Mouse (Mus musculus) urinary bladder, postnatal 25 days (tissue): ENCODE results near the gene Adcy5.
A peak's percentile ranks its signal among the peaks of the same experiment; 100 is the strongest.

Source experiments
- DNase-seq: peaks from one replicate; pipeline ENCODE4 v3.0.0; 2022; ENCODE audit warnings: low spot score

Adcy5 gene

GRCm38 (mm10) chr16:35270353-35270934, 115.8 kb downstream of the Adcy5 start:
- DNase-seq: peak; percentile 77

GRCm38 (mm10) chr16:35270945-35271344, 116.3 kb downstream of the Adcy5 start:
- no peak for DNase-seq

DNA sequence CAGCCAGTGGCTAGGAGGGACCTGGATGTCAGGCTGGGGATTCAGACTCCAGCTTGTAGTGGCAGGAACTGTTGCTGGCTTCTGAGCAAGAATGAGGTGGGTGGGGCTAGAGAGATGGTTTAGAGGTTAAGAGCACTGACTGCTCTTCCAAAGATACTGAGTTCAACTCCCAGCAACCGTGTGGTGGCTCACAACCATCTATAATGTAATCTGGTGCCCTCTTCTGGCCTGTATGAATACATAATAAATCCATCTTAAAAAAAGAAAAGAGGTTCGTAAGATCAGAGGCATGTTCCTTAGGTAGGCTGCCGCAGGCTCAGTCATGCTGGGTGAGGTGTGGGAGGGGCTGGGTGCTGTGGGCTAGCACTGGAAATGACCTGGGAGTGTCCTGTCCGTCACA, 116.9 kb downstream of the Adcy5 start:
- no peak for DNase-seq

- DNase-seq: no peak
These were observed 117.7 kb downstream of the Adcy5 start for GRCm38 (mm10) chr16:35272417-35272816.

DNA sequence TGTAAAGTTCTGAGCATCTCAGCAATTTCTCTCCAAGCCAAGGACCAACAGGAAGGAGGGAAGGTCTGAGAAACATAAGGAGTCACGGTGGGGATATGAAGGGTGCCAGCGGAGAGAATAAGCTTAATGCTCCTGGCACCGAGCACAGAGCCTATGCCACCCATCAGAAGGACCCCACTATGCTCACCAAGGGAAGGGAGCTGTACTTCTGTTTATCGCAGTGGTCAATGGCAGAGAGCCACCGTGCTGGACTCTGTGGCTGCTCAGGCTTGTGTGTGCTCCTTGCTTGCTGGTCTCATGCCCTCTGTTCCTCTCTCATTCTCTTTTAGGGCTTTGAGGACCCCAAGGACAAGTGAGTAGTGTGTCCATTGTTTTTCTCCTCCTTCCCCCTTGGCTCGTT, 123.5 kb downstream of the Adcy5 start:
- no peak for DNase-seq

GRCm38 (mm10) chr16:35282456-35282855, 127.8 kb downstream of the Adcy5 start:
- no peak for DNase-seq

GRCm38 (mm10) chr16:35285821-35286220, 131.1 kb downstream of the Adcy5 start:
- no peak for DNase-seq

- DNase-seq: no peak
These were observed 132.6 kb downstream of the Adcy5 start for GRCm38 (mm10) chr16:35287244-35287643.

- no peak for DNase-seq
These were observed 143.1 kb downstream of the Adcy5 start for GRCm38 (mm10) chr16:35297786-35298185.

DNA sequence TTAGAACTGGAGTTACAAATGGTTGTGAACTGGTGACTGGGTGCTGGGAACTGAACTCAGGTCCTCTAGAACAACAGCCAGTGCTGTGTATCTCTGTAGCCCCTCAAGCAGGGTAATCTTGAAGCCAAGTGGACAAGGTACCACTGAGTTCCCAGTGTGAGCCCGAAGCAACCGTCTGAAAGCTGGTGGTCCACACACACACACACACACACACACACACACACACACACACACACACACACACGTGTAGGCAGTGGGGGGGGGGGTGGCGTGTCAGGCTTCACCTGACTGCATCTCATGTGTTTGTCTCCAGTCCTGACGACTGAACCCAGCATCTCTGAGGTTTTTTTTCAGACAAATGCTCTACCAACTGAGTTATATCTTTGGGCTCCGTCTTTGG, 145.5 kb downstream of the Adcy5 start:
- no peak for DNase-seq

- DNase-seq: no peak
These were observed 148.0 kb downstream of the Adcy5 start for GRCm38 (mm10) chr16:35302441-35303280.

- no peak for DNase-seq
These were observed 149.0 kb downstream of the Adcy5 start for GRCm38 (mm10) chr16:35303721-35304120.

DNA sequence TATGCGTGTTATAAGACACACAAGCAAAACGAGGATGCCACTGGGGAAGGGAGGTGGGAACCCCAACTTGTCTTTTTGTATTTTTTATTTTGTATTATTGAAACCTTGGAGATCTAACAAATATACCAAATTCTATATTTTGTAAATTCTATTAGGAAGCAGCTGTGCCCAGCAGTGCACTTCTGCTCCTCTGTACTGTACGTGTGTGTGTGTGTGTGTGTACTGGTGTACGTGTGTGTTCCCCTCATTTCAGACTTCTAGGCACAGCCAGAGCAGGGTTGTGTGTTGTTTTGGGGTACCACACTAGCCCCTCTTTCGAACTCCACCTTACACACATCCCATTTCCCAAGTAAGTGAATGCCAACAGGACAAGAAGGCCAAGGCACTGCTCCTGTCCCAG, 149.7 kb downstream of the Adcy5 start:
- DNase-seq: no peak

- DNase-seq: no peak
These were observed 150.5 kb downstream of the Adcy5 start for GRCm38 (mm10) chr16:35305226-35305625.

DNA sequence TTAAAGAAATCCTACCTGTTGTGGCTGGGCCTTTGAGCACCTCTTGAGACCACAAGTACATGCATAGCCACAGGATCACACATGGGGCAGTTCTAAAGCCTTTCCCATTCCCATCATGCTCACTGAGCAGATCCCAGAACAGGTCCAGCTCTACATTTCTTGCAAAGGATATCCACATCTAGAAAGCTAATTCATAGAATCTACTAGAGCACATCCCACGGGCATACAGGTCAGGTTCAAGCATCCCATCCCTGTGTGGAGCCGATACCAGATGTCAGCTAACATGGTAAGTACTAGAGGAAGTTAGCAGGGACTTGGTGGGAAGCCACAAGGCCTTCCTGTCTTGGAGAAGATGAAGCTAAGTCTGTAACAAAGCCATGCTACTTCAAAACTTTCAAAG, 152.0 kb downstream of the Adcy5 start:
- no peak for DNase-seq

- no peak for DNase-seq
These were observed 152.7 kb downstream of the Adcy5 start for GRCm38 (mm10) chr16:35307331-35307730.

DNA sequence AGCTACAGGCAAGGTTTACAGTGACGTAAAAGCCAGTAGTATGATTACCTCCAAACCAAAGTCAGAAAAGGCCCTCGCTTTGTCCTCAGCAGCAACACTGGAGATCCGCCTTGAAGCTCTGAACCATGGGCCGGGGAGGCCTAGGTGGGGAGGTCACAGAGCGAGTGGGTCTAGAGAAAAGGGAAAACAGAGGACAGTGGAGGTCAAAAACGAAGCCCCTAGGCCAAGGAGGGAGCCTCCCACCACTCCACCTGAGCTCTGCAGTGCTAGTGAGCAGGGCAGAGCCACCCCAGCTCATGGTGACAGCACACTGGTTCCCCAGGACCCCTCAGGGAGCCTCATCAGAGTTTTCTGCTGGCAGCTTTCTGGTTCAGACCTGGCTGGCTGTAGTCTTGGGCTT, 153.3 kb downstream of the Adcy5 start:
- DNase-seq: no peak

GRCm38 (mm10) chr16:35308486-35309143, 153.9 kb downstream of the Adcy5 start:
- no peak for DNase-seq

DNA sequence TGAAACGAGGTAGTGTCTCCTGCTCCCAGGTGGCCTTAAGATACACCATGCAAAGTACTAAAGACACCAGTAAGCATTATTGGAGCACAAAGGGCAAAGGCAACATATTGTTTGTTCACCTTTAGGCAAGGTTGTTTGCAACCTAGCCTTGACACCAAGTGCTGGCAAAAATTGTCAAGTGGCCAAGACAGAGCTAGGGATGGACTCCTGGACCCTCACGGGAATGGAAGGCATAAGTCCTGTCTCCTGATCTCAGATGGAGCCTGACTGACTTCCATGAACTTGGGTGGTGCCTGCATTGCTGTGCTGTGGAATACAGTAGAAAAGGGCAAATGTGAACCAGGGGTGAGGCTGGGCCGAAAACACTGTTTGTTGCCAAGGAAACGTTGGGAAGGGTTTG, 155.0 kb downstream of the Adcy5 start:
- DNase-seq: no peak

- no peak for DNase-seq
These were observed 156.0 kb downstream of the Adcy5 start for GRCm38 (mm10) chr16:35310551-35311110.

DNA sequence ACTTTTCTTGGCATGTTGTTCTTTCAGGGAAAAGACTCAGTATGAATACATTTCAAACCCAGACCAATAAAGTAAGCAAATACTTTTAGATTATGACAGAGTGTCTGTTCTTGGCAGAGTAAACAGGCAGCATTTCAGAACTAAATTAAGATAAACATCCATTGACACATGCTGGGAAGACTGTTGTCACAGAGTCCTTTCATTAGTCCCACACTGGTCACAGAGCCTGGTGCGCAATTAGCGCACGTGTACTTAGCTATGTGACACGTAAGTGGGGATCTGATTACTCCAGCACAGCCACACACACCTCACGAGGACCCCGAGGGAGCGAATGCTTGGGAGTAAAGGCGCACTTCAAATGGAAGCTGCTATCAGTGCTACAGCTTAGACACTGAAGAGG, 156.9 kb downstream of the Adcy5 start:
- DNase-seq: no peak

DNA sequence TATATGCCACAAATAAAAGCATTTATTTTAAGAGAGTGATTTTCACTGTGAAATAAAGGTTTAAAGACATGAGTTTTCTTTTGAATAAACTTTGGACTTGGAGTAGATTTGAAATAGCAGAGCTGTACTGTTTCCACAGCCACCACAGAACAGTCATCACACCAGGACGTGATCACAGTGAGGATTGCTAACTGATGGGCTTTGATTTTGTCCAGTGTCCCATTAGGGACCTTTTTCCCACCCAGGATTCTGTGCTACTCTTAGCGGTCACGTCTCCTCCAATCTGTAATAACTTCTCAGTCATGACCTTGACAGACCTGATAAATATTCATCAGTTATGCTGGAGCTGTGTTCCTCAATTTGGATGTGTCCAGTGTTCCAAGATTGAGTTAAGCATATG, 160.8 kb downstream of the Adcy5 start:
- no peak for DNase-seq

DNA sequence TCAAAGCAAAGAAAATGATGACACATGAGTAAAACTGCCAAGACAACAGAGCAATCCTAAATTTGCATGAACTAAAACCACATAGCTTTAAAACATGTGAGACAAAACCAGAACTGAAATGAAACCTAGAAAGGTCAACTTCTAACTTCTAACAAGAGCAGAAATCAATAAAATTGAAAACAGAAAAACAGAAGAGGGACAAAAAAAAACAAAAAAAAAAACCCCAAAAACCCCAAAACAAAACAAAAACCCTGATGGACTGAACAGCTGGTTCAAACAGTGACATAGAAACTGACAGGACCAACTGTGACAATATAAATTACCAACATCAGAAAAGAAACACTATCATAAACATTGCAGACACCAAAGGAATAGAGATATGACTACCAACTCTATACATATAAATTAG, 162.2 kb downstream of the Adcy5 start:
- no peak for DNase-seq
